Mouse (Mus musculus) right cerebral cortex, adult 2 months (tissue): ENCODE results near the gene Zcchc3.

ENCODE experiments used
- DNase-seq, 2 experiments: peaks; one replicate each; pipeline ENCODE4 v3.0.0; 2021 to 2022; ENCODE audit warnings: low spot score in 2 of 2

Gene Zcchc3

DNA sequence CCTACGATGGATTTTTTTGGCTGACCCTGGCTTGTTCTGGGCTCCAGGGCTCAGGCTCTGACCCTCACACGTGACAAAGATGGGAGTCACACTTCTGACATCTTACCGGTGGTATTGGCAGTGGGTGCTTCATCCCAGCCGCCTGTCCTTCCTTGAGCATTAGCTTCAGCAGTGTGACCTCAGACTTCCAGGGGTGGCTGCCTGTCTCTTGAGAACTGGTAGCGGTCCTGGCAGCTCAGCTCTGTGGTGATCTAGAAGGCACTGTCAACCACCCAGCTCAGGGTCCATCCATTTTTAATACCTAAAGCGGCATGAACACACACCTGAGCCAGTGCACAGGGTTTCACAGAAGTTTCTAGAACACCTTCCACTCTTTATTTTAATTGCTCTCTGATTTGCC is 5.0 kb downstream of the Zcchc3 start:
- no peak for DNase-seq

DNA sequence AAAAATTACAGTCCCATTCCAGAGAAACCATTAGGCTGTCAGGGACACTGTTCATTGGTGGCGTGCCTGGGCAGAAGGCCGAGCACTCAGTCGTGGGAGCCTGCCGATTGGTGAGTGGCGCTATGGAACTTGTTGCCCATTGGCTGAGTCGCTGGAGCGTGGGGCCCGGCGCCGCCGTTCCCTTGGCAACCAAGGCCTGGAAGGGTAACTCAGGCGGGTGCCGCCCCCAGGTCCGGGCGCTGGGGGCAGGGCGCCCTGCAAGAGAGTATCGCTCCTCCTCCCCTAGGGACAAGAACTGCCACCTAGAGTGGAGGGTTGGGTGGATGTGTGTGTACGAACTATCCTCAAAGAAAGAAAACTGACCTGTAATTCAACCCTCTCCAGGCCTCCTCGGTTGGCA is 8.7 kb downstream of the Zcchc3 start:
- peak; percentile 98 for DNase-seq

DNA sequence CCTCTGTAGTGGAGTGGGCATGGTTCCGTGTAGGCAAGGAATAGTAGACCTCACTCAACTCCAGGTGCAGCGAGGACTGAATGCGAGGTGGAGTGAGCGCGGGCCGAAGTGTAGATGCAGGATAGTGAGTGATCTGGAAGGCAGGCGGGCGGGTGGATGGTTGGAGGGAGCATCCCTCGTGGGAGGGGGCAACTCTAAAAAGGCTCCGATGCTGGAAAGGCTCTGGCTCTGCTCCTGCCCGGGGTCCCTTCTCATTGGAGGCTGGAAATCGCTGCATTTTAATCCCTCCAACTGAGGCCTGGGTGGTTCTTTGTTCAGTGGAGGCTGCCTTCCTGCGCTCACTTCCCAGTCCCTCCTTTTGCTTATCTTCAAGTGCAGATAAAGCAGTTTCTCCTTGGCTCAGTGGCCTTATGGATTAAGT is 15.7 kb downstream of the Zcchc3 start:
- DNase-seq: no peak

DNA sequence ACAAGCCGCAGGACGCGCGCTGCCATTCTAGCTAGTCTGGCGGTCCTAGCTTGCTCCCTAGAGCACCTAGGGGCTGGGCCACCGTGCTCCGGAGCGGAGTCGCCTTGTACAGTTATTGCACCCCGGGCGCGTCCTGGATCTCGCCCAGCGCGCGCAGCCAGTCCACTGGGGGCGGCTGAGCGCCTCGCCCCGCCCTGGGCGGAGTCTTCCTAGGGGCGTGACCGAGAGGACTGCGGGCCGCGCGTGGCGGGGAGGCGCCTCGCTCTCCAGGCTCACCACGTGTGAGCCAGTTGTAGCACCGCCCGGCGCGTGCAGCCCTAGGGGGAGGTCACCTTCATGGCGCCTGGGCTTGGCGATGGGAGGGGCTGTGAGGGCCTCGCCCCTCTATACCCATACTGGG is 16.1 kb downstream of the Zcchc3 start:
- peak; percentile 83 to 88 for DNase-seq

DNA sequence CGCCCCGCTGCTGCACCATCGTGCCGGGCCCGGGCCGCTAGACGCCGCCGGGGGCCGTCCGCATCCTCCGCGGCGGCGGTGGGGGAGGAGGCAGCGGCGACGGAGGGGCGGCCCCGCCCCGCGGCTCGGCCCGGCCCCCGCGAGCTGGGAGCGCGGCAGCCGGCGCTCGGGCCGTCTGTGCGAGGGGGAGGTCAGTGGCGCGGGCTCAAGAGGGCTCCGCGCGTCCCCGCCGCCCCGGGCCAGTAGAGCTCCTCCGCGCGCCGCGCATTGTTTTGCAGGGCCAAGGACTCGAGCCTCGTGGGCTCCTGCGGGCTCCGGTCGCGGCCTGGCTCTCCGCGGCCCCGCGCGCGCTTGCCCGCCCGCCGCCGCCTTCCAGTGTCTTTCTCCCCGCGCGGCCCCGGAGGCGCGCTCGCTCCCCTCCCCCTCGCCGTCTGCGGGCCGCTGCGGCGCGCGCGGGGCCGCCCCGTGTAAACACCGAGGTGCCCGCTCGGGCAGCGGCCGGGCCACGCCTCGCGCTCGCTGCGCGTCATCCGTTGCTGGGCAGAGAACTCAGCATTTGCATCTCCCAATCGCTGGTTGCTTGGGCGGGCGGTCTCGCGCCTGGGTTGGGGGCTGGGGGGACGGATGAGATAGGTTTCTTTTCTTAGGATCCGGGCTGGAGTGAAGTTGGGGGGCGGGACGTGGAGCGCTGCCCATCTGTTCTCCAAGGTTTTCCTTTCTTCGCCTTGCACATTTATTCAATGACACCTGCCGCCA is 17.0 kb downstream of the Zcchc3 start, which contains the start of gene Sox12:
TSS of gene Sox12 (minus strand) at position 384 of the 756 bp plus-strand sequence.
- DNase-seq: peak; percentile 99

DNA sequence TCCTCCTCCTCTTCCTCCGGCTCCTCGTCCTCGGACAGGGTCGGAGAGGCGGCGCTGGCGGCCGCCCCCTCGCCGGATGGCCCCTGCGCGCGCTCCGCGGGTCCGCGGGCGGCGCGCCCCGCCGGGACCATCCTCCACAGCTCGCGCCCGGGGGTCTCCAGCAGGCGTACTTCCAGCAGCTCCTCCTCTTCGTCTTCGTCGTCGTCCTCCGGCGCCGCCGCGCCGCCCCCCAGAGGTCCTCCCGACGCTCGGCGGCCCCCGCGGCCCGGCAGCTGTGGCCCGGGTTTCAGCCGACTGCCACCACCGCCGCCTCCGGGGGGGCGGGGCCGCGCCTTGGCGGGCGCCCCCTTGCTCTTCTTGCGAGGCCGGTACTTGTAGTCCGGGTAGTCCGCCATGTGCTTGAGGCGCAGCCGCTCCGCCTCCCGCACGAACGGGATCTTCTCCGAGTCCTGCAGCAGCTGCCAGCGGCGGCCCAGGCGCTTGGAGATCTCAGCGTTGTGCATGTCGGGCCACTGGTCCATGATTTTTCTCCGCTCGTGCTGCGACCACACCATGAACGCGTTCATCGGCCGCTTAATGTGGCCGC is 17.7 kb downstream of the Zcchc3 start:
- peak; percentile 78 to 84 for DNase-seq

DNA sequence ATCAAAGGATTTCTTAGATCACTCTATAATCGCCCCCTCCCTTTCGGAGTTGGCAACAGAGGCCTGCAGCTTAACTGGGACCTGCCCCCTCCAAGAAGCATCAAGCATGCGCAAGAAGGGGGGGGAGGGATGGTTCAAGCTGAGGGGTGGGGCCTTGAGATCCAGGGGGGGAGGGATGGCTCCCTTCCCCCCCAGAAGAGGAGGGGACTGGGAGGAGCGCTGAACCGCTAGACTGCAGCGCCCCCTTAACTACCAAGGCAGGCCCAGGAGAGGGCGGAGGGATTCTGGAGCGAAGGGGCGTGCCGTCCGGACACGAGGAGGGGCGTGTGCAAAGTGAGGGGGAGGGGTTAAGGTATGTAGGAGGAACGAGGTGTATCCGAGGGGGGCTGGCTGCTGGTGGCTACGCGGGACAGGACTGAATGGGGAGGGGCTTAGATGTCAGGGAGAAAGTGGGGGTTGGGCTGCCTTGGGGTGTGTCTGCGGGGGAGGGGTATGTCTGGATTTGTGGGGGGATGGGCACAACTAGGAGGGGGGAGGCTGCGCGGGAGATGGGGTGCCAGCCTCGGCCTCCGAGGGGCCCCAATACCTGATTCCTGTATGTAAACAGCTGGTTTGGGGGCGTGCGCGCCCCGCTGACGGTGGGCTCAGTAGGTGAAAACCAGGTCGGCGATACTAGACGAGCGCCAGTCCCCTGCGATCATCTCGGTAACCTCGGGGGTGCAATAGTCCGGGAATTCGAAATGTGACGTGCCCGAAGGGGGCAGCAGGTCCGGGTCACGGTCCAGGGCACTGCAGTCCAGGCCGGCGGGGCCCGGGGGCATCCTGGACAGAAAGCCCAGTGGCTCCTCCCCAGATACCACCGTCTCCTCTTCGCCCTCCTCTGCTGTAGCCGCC is 18.5 kb downstream of the Zcchc3 start:
- DNase-seq: peak; percentile 83 to 85

DNA sequence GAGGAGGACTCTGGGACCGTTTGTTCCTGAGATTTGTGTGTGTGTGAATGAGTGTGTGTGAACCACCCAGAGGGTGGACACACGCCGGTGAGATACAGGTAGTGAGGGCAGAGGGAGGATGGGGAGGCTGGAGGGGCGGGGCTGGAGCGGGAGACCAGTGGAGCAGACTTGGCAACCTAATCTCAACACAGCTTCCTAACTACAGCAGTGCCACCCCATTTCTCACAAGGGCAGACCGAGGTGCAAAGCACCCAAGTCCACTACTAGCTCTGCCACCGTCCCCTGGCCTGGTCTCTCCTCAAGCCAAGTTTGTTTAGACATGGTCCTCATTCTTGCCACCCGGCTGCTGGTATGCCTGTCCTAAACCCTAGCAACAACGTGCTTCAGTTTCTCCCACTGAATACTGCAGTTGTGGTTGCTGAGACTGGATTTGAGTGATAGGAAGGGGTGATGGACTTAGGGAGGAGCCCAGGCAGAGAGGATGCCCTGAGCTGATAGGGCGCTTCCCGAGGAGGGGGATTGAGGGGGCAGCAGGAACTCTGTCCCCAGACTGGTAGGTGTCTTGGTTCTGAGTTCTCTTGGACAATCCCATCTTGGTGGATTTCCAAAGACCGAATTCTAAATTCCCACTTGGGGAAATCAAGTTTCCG is 19.4 kb downstream of the Zcchc3 start:
- DNase-seq: peak in 1 of 2 experiments; percentile 25

DNA sequence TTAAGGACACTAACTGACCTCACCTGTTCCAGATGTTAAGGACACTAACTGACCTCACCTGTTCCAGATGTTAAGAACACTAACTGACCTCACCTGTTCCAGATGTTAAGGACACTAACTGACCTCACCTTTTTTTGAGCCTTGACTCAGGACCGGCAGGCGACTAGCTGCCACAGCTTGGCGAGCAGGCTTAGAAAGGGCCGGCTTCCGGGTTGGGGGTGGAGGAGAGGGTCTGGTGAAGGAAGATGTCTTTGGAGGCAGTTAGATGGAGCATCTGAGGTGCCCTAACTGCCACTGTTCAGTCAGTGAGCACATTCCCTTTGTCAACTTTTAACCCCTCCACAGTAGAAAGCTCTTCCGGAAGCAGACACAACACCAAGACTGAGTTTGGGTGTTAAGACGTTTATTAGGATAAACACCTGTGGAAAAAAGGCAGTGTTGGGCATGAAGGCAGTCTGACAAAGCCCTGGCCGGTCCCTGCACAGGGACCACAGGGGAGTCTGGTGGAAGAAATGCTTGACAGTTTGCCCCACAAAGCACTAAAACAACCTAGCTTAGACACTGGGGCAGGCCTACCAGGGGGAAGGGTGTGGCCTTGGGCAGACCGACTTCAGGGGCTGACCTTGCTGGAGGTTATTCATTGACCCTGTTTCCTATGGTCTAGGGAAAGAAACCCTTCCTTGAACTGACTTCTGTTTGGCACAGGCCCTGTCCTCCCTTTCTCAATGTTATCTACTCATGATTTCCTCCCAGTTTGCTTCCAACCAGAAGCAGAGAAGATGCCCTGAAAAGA is 21.4 kb downstream of the Zcchc3 start:
- DNase-seq: no peak

DNA sequence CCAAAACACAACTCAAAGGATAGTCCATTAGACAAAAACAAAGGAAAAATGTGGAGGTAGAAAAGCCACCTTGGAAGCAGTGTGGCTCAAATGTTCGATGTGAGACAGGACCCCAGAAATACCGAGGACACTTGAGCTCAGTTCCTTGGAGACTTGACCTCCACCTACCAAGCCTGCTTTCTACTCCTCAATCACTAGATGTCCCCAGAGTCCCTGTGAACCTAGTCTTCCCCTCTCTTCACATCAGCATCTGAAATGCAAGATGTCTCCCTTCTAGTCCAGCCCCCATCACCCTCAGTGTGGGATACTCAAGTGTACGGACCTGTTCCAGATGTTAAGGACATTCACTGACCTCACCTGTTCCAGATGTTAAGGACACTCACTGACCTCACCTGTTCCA is 22.0 kb downstream of the Zcchc3 start:
- peak in 1 of 2 experiments; percentile 54 for DNase-seq

DNA sequence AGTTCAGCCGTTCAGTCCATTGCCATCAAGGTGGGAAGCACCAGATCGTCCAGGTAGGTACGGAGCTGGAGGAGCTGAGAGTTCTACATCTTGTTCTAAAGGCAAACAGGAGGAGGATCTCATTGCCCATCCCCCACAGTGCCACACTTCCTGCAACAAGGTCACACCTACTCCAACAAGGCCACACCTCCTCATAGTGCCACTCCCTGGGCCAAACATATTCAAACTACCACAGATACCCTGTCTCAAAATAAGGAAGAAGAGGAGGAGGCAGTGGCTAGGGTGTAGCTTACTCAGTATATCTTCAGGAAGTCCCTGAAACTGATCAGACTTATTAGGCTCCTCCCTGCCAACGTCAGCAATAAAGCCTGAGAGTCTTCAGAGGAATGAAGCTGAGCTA is 30.6 kb downstream of the Zcchc3 start:
- no peak for DNase-seq

DNA sequence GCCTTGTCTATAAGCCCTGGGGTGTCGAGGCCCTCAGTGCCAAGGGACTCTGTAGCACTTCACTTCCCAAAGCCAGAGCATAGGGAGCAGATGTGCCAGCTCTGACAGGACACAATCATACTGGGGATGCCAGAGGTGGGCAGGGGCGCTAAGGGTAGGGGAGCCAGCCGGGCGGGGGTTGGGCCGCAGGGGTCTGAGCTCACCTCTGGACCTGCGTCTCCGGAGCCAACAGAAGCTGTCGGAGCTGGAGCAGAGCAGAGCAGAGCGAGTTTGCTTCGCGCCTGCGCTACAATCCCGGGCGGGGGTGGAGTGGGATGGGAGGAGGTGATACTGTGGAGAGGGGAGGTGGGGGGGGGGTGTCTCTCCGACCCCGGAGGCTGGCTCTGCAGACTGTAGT is 38.5 kb downstream of the Zcchc3 start, which contains the start of gene Nrsn2:
TSS of gene Nrsn2 (minus strand) at position 294 of the 397 bp plus-strand sequence.
- DNase-seq: peak; percentile 62 to 73

DNA sequence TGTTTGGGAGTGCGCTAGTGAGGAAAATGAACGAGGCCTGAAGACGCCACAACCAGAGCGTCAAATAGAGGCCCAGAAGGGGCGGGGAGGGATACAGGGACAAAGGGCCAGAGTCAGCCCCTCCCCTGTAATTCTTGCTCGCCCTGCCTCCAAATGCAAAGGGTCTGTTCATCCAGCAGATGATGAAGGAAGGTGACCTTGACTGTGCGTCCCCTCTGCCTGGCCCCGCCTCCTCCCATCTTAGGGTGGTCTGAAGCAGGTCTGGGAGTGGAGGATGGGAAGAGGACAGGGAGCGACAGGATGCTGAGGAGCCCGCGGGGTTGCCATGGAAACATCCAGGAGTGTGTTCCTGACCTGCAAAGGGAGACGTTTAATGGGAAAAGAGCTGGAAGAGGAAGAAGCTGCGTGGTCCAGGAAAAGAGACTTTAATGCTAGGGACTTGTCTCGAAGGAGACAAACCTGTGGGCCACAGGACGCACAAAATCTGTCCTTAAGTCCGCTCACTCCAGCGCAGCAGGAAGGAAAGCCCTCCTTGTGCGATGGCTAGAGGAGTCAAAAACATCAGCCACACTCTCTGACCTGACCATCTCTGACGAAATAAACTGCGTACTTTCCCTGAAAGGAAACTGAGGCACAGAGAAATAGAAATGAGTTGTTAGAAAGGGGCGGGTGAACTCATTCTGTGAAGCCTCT is 39.0 kb downstream of the Zcchc3 start:
- peak; percentile 65 to 70 for DNase-seq

DNA sequence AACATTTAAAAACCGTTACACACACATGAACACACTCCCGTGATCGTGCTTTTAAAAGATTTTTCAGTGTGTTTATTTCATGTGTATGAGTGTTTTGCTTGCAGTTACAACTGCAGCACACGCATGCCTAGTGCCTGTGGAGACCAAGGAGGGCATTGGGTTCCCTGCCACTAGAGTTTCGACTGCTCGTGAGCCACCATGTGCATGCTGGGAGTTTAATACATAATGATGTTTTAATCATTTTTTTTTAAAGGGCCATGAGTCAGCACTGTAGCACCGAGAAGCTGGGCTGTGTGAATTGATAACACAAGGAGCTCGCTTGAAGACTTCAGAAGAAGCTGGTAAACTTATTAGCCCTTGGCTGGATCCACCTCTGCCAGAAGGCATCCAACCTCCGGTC is 41.3 kb downstream of the Zcchc3 start:
- no peak for DNase-seq

DNA sequence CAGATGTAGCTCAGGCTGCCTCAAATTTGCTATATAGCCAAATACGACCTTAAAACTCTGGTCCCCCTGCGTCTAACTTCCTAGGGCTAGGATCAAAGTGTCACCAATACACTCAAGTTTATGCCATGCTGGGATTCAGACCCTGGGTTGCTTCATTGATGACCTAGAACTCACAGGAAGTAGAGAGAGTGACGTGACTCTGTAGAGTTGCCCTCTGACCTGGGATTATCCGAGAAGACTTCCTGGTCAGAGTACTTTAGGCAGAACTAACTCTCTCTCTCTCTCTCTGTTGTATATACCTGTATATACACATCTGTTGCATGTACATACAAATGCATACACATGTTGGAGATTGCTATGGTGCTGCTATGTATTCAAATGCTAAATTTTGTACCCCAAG is 42.2 kb downstream of the Zcchc3 start:
- DNase-seq: no peak

DNA sequence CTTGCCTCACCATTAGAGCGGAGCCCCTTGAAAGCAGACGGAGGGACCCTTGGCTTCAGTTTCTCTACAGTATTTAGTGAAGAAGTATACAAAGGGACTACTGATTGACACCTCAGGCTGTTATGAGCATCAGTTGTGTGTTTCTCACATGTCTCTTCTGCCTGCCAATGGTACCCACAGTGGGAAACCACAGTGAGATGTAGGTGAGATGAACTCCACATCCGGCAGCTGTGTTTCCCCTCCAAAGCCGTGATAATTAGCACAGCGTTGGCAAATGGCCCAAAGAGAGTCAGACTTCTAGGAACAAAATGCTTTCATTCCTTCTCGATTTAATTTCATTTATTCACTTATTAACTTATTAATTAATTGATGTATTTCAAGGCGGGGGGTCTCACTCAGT is 42.7 kb downstream of the Zcchc3 start:
- no peak for DNase-seq

DNA sequence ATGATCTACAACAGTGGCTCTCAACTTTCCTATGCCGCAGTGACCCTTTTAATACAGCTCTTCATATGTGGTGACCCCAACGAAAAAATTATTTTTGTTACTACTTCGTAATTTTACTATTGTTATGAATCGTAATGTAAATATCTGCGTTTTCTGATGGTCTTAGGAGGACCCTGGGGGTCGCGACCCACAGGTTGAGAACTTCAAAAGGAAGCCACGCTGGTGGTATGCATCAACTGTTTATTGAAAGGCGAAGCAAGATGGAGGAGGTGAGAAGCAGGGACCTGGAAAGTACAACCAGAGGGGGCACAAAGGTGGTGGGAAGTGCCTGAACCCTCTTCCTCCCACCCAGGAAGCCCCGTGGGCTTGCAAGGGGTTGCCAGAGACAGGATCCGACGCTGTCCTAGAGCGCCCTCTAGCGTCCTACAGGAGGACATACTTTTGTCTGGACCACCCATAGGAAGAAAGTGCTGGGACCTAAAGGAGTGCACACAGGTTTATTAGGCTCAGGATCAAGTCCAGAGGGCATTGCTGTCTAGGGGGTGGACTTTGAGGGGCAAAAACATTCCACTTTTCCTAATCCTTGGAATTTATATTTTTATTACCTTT is 46.2 kb downstream of the Zcchc3 start:
- DNase-seq: peak; percentile 14 to 42

DNA sequence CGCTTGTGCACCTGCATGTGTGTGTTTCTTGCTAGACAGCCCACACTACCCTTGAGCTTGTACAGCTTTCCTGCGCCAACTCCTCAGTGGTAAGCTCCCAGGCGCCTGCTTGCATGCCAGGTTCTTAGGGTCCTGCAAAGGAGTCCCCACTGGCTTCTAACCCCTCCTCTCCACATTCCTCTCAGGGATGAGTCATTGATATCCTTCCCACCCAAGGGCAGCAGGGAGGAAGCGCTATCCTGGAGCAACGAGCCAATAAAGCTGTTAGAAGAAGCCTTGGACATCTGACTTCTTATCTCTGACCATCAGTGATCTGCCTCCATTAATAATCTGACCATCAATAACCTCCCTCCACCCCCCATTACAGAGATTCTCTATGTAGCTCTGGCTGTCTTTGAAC is 46.9 kb downstream of the Zcchc3 start:
- no peak for DNase-seq

DNA sequence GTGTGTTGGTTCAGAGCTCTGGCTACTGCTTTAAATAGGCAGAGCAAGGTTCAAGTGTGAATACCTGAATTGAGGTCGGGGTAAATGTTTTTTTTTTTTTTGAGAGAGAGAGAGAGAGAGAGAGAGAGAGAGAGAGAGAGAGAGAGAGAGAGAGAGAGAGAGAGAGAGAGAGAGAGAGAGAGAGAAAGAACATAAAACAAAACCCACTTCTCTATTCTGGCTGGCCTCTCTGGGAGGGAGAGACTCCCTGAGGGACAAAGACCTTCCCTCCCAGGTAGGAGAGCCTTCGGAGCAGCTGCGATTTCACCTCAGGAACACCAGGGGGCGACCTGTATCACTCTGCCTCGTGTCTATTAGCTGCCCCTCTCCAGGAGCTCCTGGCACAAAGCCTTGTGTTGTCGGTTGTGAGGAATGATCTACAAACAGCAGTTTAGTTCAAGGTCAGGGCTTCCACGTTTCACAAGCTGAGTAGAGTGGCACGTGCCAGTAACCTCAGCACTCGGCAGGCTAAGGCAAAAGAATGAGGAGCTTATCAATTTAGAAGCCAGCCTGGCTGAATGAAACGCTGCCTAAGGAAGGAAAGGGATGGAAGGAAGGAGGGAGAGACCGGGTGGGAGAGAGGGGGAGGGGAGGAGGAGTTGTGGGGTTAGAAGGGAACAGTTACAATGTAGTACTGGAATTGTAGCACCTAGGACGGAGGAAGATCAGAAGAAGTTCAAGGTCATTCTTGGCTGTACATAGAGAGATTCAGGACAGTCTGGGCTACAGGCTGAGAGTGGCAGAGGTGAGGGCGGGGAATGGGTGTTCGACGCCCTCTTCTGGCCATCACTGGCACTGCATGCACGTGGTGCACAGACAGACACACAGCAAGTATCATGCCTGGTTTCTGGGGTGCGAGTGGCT is 51.3 kb downstream of the Zcchc3 start:
- peak; percentile 68 to 72 for DNase-seq
